In genomic region chr15:102753170-102753569, GRCm38 (mm10) we compare ENCODE assay signal across 7 mouse cellular contexts. TPM values are rescaled to one million over a fixed set of nuclear protein-coding genes. Genes with fewer than 3 reads are reported as not detected.
DNase-seq lines count a peak whose midpoint lies in the region; ATAC-seq and TF ChIP-seq lines count a peak whose summit lies in the region.

No protein-coding gene starts in this region.

- peak; percentile 57; the same call in 1 of the 2 replicates for ATAC-seq in erythroid progenitor cell, adult 5-6 weeks (replicated peaks; ENCODE audit: low FRiP score, poor library complexity, severe bottlenecking)

- no peak overlapping the region for H3ac ChIP-seq in C2C12 (ENCODE audit: control insufficient read depth, insufficient read length, low read depth)

- no peaks in the 10 kb centered on the region for H3K79me2 ChIP-seq in C2C12 (ENCODE audit: control insufficient read depth, insufficient read depth)

- peak; percentile 45 for TF ChIP-seq CTCF in C2C12 (IDR thresholded peaks at IDR 0.05; ENCODE audit: control insufficient read depth, insufficient read depth, insufficient read length)
- peak; percentile 54 for TF ChIP-seq CTCF in bone marrow, adult 2 months (IDR thresholded peaks at IDR 0.05; ENCODE audit: control insufficient read depth, insufficient read depth, low read length)
- peak; percentile 78 for TF ChIP-seq CTCF in testis, adult 2 months (IDR thresholded peaks at IDR 0.05; ENCODE audit: control insufficient read depth, insufficient read depth, insufficient replicate concordance, low read depth, low read length)

- H3K27me3 ChIP-seq in C2C12 (ENCODE audit: control insufficient read depth, insufficient read depth, insufficient read length): peaks cover 27% of the 10 kb centered on the region
- no peaks in the 10 kb centered on the region for H3K27me3 ChIP-seq in testis, adult 2 months (ENCODE audit: control insufficient read depth, insufficient read depth, low read length)

- TF ChIP-seq POLR2A in bone marrow, adult 2 months (IDR thresholded peaks at IDR 0.05; ENCODE audit: borderline replicate concordance, control insufficient read depth, low read depth, low read length): no peak
- peak; percentile 31; the same call in 1 of the 2 replicates for TF ChIP-seq POLR2A in testis, adult 2 months (IDR thresholded peaks at IDR 0.05; ENCODE audit: control insufficient read depth, low read depth, low read length)

- no peak overlapping the region for H3K4me3 ChIP-seq in C2C12 (ENCODE audit: insufficient read depth, poor library complexity, severe bottlenecking)
- no peak overlapping the region for H3K4me3 ChIP-seq in bone marrow, adult 2 months (replicated peaks; ENCODE audit: control insufficient read depth, low read depth, low read length)
- H3K4me3 ChIP-seq in testis, adult 2 months (ENCODE audit: control insufficient read depth, low read depth, low read length): peak overlapping the region; percentile 41

- DNase-seq in 3T3-L1 (ENCODE audit: low read depth, low spot score): peak; percentile 68
- DNase-seq in kidney, adult 9 months: peak; percentile 51
- DNase-seq in mesoderm, embryonic 11.5 days (ENCODE audit: low read depth, low spot score): peak; percentile 94

- H3K36me3 ChIP-seq in C2C12 (ENCODE audit: control insufficient read depth, insufficient read depth): no peaks in the 10 kb centered on the region
- H3K36me3 ChIP-seq in testis, adult 2 months (ENCODE audit: control insufficient read depth, insufficient read depth, low read length): no peaks in the 10 kb centered on the region

- no peaks in the 10 kb centered on the region for H3K79me3 ChIP-seq in C2C12 (ENCODE audit: low read depth)

- no peak overlapping the region for H3K27ac ChIP-seq in bone marrow, adult 2 months (ENCODE audit: control insufficient read depth, insufficient read depth, low read depth, low read length, poor library complexity)
- H3K27ac ChIP-seq in testis, adult 2 months (ENCODE audit: control insufficient read depth, insufficient read depth, low read depth, low read length): no peak overlapping the region

- 14% methylated on average over 13 of the region's 13 CpGs for WGBS in bone marrow, adult 2 months

- no peaks in the 10 kb centered on the region for H3K4me1 ChIP-seq in bone marrow, adult 2 months (ENCODE audit: control insufficient read depth, insufficient read depth, low read length)
- H3K4me1 ChIP-seq in testis, adult 2 months (ENCODE audit: control insufficient read depth, insufficient read depth, low read length): peaks cover 4% of the 10 kb centered on the region

TF ChIP-seq in C2C12, 6 proteins besides CTCF, POLR2A, EP300 and RAD21:
- TF ChIP-seq FOSL1 (IDR thresholded peaks at IDR 0.05; ENCODE audit: insufficient read depth, low read length, poor library complexity, severe bottlenecking): no peak
- TF ChIP-seq MYOD1 (IDR thresholded peaks at IDR 0.05; ENCODE audit: control insufficient read depth, insufficient read length, low read depth): no peak
- no peak for TF ChIP-seq CEBPB (IDR thresholded peaks at IDR 0.05; ENCODE audit: low read depth)
- no peak for TF ChIP-seq USF1 (IDR thresholded peaks at IDR 0.05; ENCODE audit: low read depth)
- TF ChIP-seq MYOG (IDR thresholded peaks at IDR 0.05; ENCODE audit: control insufficient read depth, extremely low read depth, insufficient read length): no peak
- TF ChIP-seq MAX (IDR thresholded peaks at IDR 0.05): no peak
TF ChIP-seq in C2C12: peak in this region for 0.

RNA-seq across cellular contexts. Expression of gene Calcoco1, which starts 31.2 kb away (rescaled TPM):
- polyA plus RNA-seq in C2C12 (2012; fragmentation: generic; extraction: Trizol): 25.7 TPM
- polyA plus RNA-seq in bone marrow, adult 2 months (2011; ENCODE audit: insufficient read depth, insufficient read length, low replicate concordance, missing spikeins): 24.4 and 28.0 TPM in 2 replicates
- total RNA-seq in erythroid progenitor cell, adult 5-6 weeks (2015; ENCODE audit: low replicate concordance): 17.6 and 21.6 TPM in 2 replicates
- total RNA-seq in erythroid progenitor cell, adult 5-6 weeks (2017; ENCODE audit: low replicate concordance): 34.1 and 40.8 TPM in 2 replicates
- 18.0 and 20.1 TPM in 2 replicates for polyA plus RNA-seq in testis, adult 2 months (2012; rRNA removed)
